Mouse (Mus musculus): Measurements from ENCODE around the gene Rasl12. TPM values are rescaled to one million over a fixed set of nuclear protein-coding genes. Genes with fewer than 3 reads are reported as not detected.

Gene Rasl12
- 3.6 TPM for polyA plus RNA-seq (2014; fragmentation: Illumina TruSeq; extraction: RNeasy Lipid Tissue Mini Kit (QIAGEN cat#74804))

DNA sequence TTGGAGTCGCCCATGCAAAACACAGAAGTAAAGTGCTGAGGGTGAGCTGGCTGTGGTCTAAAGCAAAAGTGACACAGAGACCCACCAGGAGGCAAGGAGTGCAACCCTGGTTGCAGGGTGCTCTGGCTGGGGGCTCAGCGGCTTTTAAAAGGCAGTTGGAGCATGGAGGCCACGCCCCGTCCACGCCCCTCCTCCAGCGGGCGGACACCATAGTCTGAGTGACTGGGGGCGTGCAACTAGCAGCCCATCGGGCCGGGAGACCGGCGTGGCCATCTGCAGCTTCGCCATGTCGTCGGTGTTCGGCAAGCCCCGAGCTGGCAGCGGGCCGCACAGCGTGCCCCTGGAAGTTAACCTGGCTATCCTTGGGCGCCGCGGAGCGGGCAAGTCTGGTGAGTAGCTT is at the start of gene Rasl12:
Gene Rasl12, plus strand, starts transcription at position 228 of the 400 bp plus-strand sequence.

GRCm38 (mm10) chr9:65360641-65361448 is 37.5 kb upstream of the Rasl12 start, which contains the start of gene Ubap1l:
Ubap1l (plus strand) TSS chr9:65361041.

GRCm38 (mm10) chr9:65391613-65391964 is 6.7 kb upstream of the Rasl12 start, which contains the start of gene Kbtbd13:
Kbtbd13 (minus strand) TSS chr9:65391652.

GRCm38 (mm10) chr9:65422760-65423501 is 24.6 kb downstream of the Rasl12 start, which contains the start of gene Slc51b:
Slc51b (minus strand) TSS chr9:65422955.

DNA sequence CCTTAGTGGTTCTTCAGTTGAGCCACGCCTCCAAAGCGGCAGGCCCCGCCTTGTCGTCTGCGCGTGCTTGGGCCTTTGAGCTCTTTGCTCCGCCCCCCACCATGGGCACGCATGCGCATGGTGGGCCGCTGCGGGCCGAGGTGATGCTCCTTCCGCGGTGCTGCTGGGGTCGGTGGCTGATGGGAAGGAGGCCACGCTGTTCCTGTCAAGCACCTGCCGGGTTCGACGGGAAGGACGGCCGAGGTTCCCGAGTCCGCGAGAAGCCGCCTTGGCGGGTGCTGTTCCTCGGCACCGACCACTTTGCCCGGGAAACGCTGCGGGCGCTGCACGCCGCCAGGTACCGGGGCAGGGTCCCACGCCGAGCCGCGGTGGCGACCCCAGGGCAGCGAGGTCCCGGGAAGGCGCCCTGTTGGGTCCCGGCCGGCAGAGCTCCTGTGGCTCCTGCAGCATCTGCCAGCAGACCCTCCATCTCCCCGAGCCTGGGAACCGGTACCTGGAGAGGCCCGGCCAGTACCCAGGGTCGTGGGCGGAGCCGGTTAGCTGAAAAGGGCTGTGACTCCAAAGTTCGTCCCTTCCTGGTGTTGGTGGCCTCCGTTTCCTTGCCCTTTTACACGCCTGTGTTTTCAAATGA is 37.5 kb downstream of the Rasl12 start, which contains the start of gene Mtfmt:
Gene Mtfmt, plus strand, starts transcription at position 112 of the 631 bp plus-strand sequence.

DNA sequence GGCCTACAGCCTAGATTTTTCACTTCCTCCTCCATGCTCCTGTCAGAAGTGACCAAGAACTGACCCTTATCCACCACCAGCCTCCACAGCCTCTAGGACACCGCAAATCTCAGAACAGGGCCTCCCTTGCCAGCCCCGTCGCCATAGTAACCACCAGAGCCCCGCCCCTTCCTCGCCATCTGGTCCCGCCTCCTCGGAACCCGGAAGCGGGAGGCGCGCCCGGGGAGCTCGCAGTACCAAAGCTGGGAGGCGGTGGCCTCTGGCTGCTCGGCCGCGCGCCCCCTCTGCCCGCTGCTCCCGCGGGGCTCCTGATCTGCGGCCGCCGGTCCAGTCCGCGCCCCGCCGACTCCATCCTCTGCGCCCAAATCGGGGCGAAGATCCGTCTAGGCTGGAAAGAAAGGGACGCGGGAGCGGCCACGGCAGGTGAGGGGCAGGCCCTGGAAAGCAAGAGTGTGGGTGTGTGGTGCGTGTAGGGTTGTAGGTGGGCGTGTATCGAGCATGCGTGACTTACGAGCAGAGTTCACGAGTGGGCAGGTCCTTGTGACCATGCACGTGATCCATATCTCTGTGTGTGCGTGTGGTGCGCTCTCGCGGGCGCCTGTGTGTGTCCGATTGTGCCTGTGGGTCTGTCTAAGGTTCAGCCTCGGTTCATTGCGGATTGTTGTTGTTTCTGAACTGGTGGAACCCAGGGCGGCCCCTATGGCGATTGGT is 62.6 kb downstream of the Rasl12 start, which contains the start of gene Spg21:
Gene Spg21, plus strand, starts transcription at position 216 of the 711 bp plus-strand sequence.

Other genes starting within 250 kb of the Rasl12 start
- 3.8 TPM for gene Parp16, start 203.2 kb upstream of the Rasl12 start, polyA plus RNA-seq (2014; fragmentation: Illumina TruSeq; extraction: RNeasy Lipid Tissue Mini Kit (QIAGEN cat#74804))
- gene Cilp, start 133.3 kb upstream of the Rasl12 start, polyA plus RNA-seq (2014; fragmentation: Illumina TruSeq; extraction: RNeasy Lipid Tissue Mini Kit (QIAGEN cat#74804)) = 6.1 TPM
- 102 TPM for gene Clpx, start 104.2 kb upstream of the Rasl12 start, polyA plus RNA-seq (2014; fragmentation: Illumina TruSeq; extraction: RNeasy Lipid Tissue Mini Kit (QIAGEN cat#74804))
- gene Pdcd7, start 52.4 kb upstream of the Rasl12 start, polyA plus RNA-seq (2014; fragmentation: Illumina TruSeq; extraction: RNeasy Lipid Tissue Mini Kit (QIAGEN cat#74804)) = 23.2 TPM
- not detected for gene Ubap1l, start 37.5 kb upstream of the Rasl12 start, polyA plus RNA-seq (2014; fragmentation: Illumina TruSeq; extraction: RNeasy Lipid Tissue Mini Kit (QIAGEN cat#74804))
- not detected for gene Kbtbd13, start 6.9 kb upstream of the Rasl12 start, polyA plus RNA-seq (2014; fragmentation: Illumina TruSeq; extraction: RNeasy Lipid Tissue Mini Kit (QIAGEN cat#74804))
- not detected for gene Slc51b, start 24.4 kb downstream of the Rasl12 start, polyA plus RNA-seq (2014; fragmentation: Illumina TruSeq; extraction: RNeasy Lipid Tissue Mini Kit (QIAGEN cat#74804))
- 14.3 TPM for gene Mtfmt, start 37.3 kb downstream of the Rasl12 start, polyA plus RNA-seq (2014; fragmentation: Illumina TruSeq; extraction: RNeasy Lipid Tissue Mini Kit (QIAGEN cat#74804))
- gene Spg21, start 62.4 kb downstream of the Rasl12 start, polyA plus RNA-seq (2014; fragmentation: Illumina TruSeq; extraction: RNeasy Lipid Tissue Mini Kit (QIAGEN cat#74804)) = 176 TPM
- gene Ankdd1a, start 121.7 kb downstream of the Rasl12 start, polyA plus RNA-seq (2014; fragmentation: Illumina TruSeq; extraction: RNeasy Lipid Tissue Mini Kit (QIAGEN cat#74804)) = not detected
- gene Plekho2, start 181.5 kb downstream of the Rasl12 start, polyA plus RNA-seq (2014; fragmentation: Illumina TruSeq; extraction: RNeasy Lipid Tissue Mini Kit (QIAGEN cat#74804)) = 2.0 TPM
- gene Pif1, start 188.7 kb downstream of the Rasl12 start, polyA plus RNA-seq (2014; fragmentation: Illumina TruSeq; extraction: RNeasy Lipid Tissue Mini Kit (QIAGEN cat#74804)) = 0.88 TPM
- 21.0 TPM for gene Rbpms2, start 231.1 kb downstream of the Rasl12 start, polyA plus RNA-seq (2014; fragmentation: Illumina TruSeq; extraction: RNeasy Lipid Tissue Mini Kit (QIAGEN cat#74804))